Comparison of ENCODE assay signal across 1 mouse cellular context in the genomic region with DNA sequence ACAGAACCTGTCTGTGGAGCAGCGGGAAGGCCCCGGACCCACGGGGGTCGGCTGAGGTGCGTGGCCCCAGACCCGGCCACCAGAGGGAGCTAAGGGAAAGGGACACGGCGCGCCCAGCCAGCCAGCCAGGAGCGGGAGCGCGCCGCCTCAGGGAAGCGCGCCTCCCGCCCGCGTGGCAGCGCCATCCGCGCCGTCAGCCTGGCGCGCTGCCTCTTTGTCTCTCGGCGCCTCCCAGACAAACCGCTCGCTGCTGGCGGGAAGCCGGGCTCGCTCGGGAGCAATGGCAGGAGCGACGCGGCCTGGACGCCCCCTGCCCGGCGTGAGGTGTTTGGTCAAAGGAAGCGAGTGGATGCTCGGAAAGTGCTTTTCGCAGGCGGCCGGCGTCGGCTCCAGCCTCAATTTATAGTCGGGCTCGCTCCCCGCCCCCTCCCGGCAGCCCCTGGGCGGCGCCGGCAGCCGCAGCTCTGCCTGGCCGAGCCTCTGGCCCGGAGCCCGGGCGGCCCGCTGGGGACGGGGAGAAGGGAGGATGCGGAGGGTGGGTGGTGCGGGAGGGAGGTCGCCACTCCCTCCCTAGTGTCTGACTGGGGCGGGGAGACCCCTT.
TF ChIP-seq lines count a peak whose summit lies in the region.

No protein-coding gene starts in this region.

TF ChIP-seq in myocyte, 11 proteins besides CTCF, POLR2A, EP300 and RAD21 (continued from another document):
- TF ChIP-seq MYOG (IDR thresholded peaks at IDR 0.05; ENCODE audit: control insufficient read depth in 1 of 3, insufficient read depth in 1 of 3, insufficient read length in 2 of 3, low read depth in 2 of 3), result peak in 1 of 3 experiments; percentile 10
- TF ChIP-seq REST (IDR thresholded peaks at IDR 0.05; ENCODE audit: insufficient read depth, insufficient read length), result no peak
- no peak for TF ChIP-seq MAX (IDR thresholded peaks at IDR 0.05; ENCODE audit: low read depth)
- TF ChIP-seq TCF12 (IDR thresholded peaks at IDR 0.05; ENCODE audit: insufficient read depth, poor library complexity, severe bottlenecking), result no peak
- peak in 1 of 3 experiments; percentile 24 for TF ChIP-seq MYOD1 (IDR thresholded peaks at IDR 0.05; ENCODE audit: control insufficient read depth in 1 of 3, insufficient read length in 2 of 3, low read depth in 2 of 3)
- TF ChIP-seq POLR2AphosphoS2 (IDR thresholded peaks at IDR 0.05; ENCODE audit: insufficient read length, low read depth), result peak; percentile 89
TF ChIP-seq in myocyte: peak in this region for 4.
